Mouse (Mus musculus) myocyte (in vitro differentiated cells): ENCODE data around the gene Clec2g.

ENCODE experiments used
- E2F4 ChIP-seq: IDR thresholded peaks from one replicate; pipeline ENCODE4 v1.6.1; 2011; ENCODE audit warnings: mild to moderate bottlenecking, control low read depth, moderate library complexity; ENCODE audit not compliant: insufficient read depth
- MAX ChIP-seq: IDR thresholded peaks from one replicate; pipeline ENCODE4 v1.6.1; 2011; ENCODE audit warnings: low read depth, mild to moderate bottlenecking, control low read depth
- MYOD1 ChIP-seq, 3 experiments: IDR thresholded peaks; one replicate each; pipeline ENCODE4 v1.6.1; 2011; ENCODE audit warnings: control low read depth in 2 of 3, low read depth in 2 of 3, mild to moderate bottlenecking in 2 of 3, moderate library complexity in 1 of 3; ENCODE audit not compliant: insufficient read length in 2 of 3, control insufficient read depth in 1 of 3
- MYOG ChIP-seq, 3 experiments: IDR thresholded peaks; one replicate each; pipeline ENCODE4 v1.6.1; 2011; ENCODE audit warnings: control low read depth in 2 of 3, low read depth in 2 of 3, mild to moderate bottlenecking in 2 of 3; ENCODE audit not compliant: insufficient read length in 2 of 3, control insufficient read depth in 1 of 3, insufficient read depth in 1 of 3
- POLR2A ChIP-seq: IDR thresholded peaks from one replicate; pipeline ENCODE4 v1.6.1; 2011; ENCODE audit warnings: low read depth, mild to moderate bottlenecking, control low read depth, moderate library complexity; ENCODE audit not compliant: insufficient read length
- POLR2AphosphoS2 ChIP-seq: IDR thresholded peaks from one replicate; pipeline ENCODE4 v1.6.1; 2011; ENCODE audit warnings: low read depth, control low read depth; ENCODE audit not compliant: insufficient read length
- TCF12 ChIP-seq: IDR thresholded peaks from one replicate; pipeline ENCODE4 v1.6.1; 2011; ENCODE audit warnings: mild to moderate bottlenecking, control low read depth; ENCODE audit not compliant: poor library complexity, insufficient read depth, severe bottlenecking

- TF ChIP-seq POLR2A = no peak
- TF ChIP-seq POLR2AphosphoS2 = no peak
- TF ChIP-seq MAX = no peak
- TF ChIP-seq E2F4 = no peak
- no peak for TF ChIP-seq MYOD1 (IDR thresholded peaks at IDR 0.05; ENCODE audit: control insufficient read depth in 1 of 3, insufficient read length in 2 of 3, low read depth in 2 of 3)
- TF ChIP-seq TCF12 = no peak
- no peak for TF ChIP-seq MYOG (IDR thresholded peaks at IDR 0.05; ENCODE audit: control insufficient read depth in 1 of 3, insufficient read depth in 1 of 3, insufficient read length in 2 of 3, low read depth in 2 of 3)
Observed at GRCm38 (mm10) chr6:128969741-128970140, 35.6 kb downstream of the Clec2g start.
